In the genomic region with DNA sequence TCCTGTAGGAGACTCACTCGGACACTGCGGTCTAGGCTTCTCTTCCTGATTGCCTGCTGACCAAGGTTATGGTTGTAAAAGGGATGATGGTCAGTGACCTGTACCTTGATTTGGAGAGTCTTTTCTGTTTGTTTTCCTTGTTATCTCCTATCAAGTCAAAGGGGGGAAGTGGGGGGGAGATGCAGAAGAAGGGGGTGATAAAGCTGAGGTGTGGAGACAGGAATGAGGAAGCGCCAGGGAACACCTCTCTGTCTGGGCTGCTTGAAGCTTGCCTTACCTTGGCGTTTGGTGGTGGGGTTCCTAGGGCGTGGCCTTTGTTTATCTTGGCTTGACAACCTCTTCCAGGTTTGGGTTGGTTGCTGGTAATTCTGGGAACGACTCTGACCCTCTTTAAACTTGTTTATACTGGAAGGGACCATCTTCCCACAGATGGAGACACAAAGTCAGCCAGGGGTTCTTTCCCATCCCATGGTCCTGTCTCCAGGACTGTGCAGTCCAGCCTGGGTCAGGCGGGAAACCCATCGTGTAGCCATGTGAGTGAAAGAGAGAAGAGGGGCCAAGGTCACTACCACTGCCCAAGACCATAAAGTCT, we compare ENCODE assay signal across 25 mouse cellular contexts. TPM values are rescaled to one million over a fixed set of nuclear protein-coding genes. Genes with fewer than 3 reads are reported as not detected.
DNase-seq lines count a peak whose midpoint lies in the region; ATAC-seq and TF ChIP-seq lines count a peak whose summit lies in the region.
"Had no signal": no experiment of that assay in that cellular context is flagged by ENCODE, and none has a peak within 500 bp of the region (broad histone marks: within the 10 kb centered on the region; RNA-seq: fewer than 3 reads in every experiment).

No protein-coding gene starts in this region.

- 74% methylated on average over 8 of the region's 8 CpGs for WGBS in hindbrain, embryonic 13.5 days
- 74% methylated on average over 8 of the region's 8 CpGs for WGBS in hindbrain, embryonic 16.5 days
- 25% methylated on average over 8 of the region's 8 CpGs for WGBS in liver, adult 2 months
- 49% methylated on average over 8 of the region's 8 CpGs for WGBS in liver, embryonic 11.5 days

- peaks cover 7% of the 10 kb centered on the region; the same call in 1 of the 2 replicates for H3K27me3 ChIP-seq in hindbrain, embryonic 13.5 days
- no peaks in the 10 kb centered on the region for H3K27me3 ChIP-seq in hindbrain, embryonic 16.5 days (replicated peaks; ENCODE audit: control insufficient read depth, insufficient read depth, low read length)
- no peaks in the 10 kb centered on the region for H3K27me3 ChIP-seq in liver, adult 2 months (ENCODE audit: control insufficient read depth, insufficient read depth, low read length)
- peaks cover 4% of the 10 kb centered on the region; the same call in 1 of the 2 replicates for H3K27me3 ChIP-seq in liver, embryonic 11.5 days (replicated peaks; ENCODE audit: control insufficient read depth, insufficient read depth, low read length)
- no peaks in the 10 kb centered on the region for H3K27me3 ChIP-seq in MEL (ENCODE audit: control insufficient read depth in 1 of 2, insufficient read depth in 2 of 2, low read length in 2 of 2)
- H3K27me3 ChIP-seq: CH12.LX; hindbrain, embryonic 15.5 days had no signal

- peak overlapping the region; percentile 29; the same call in 1 of the 2 replicates for H3K9ac ChIP-seq in hindbrain, embryonic 13.5 days
- no peak overlapping the region for H3K9ac ChIP-seq in hindbrain, embryonic 16.5 days (ENCODE audit: low read depth, low read length)
- no peak overlapping the region for H3K9ac ChIP-seq in liver, adult 2 months (ENCODE audit: low read depth, low read length)
- H3K9ac ChIP-seq in liver, embryonic 11.5 days (ENCODE audit: low read depth, low read length), result no peak overlapping the region
- H3K9ac ChIP-seq in MEL (ENCODE audit: control insufficient read depth, low read depth, low read length, poor library complexity, severe bottlenecking), result no peak overlapping the region
- H3K9ac ChIP-seq: forebrain, postnatal 0 days; heart, embryonic 13.5 days; hindbrain, embryonic 15.5 days had no signal

- TF ChIP-seq CTCF in liver, adult 2 months (IDR thresholded peaks at IDR 0.05; ENCODE audit: low read depth, low read length), result no peak
- TF ChIP-seq CTCF in MEL (IDR thresholded peaks at IDR 0.05 in 2 of 3, conservative IDR thresholded peaks at IDR 0.05 in 1 of 3; ENCODE audit: control insufficient read depth in 1 of 3, insufficient read depth in 1 of 3, low read depth in 2 of 3, low read length in 3 of 3, poor library complexity in 1 of 3, severe bottlenecking in 1 of 3), result no peak

- peak; percentile 66; a peak in 2 of 4 replicates for TF ChIP-seq EP300 in MEL (IDR thresholded peaks at IDR 0.05; ENCODE audit: low read depth in 1 of 2, low read length in 2 of 2)

- TF ChIP-seq RAD21 in MEL (IDR thresholded peaks at IDR 0.05; ENCODE audit: low read depth, low read length), result no peak

- H3K4me1 ChIP-seq in hindbrain, embryonic 13.5 days (replicated peaks), result peaks cover 100% of the 10 kb centered on the region
- peaks cover 72% of the 10 kb centered on the region for H3K4me1 ChIP-seq in hindbrain, embryonic 16.5 days (ENCODE audit: control insufficient read depth, insufficient read depth, low read depth, low read length)
- H3K4me1 ChIP-seq in liver, adult 2 months (ENCODE audit: control insufficient read depth, insufficient read depth, low read length), result peaks cover 37% of the 10 kb centered on the region
- H3K4me1 ChIP-seq in liver, embryonic 11.5 days (replicated peaks; ENCODE audit: control insufficient read depth, insufficient read depth, low read length), result peaks cover 49% of the 10 kb centered on the region
- peaks cover 13 to 27% of the 10 kb centered on the region in 2 experiments for H3K4me1 ChIP-seq in MEL (ENCODE audit: control insufficient read depth in 1 of 2, insufficient read depth in 2 of 2, low read length in 2 of 2)

- no peak overlapping the region for H3K4me2 ChIP-seq in hindbrain, embryonic 13.5 days
- no peak overlapping the region for H3K4me2 ChIP-seq in hindbrain, embryonic 16.5 days (ENCODE audit: low read length)
- no peak overlapping the region for H3K4me2 ChIP-seq in liver, embryonic 11.5 days
- H3K4me2 ChIP-seq: heart, embryonic 13.5 days; hindbrain, embryonic 15.5 days had no signal

- no peaks in the 10 kb centered on the region for H3K9me3 ChIP-seq in hindbrain, embryonic 13.5 days
- no peaks in the 10 kb centered on the region for H3K9me3 ChIP-seq in hindbrain, embryonic 16.5 days (ENCODE audit: control insufficient read depth, low read length)
- H3K9me3 ChIP-seq in liver, embryonic 11.5 days (ENCODE audit: control insufficient read depth, low read length), result no peaks in the 10 kb centered on the region
- H3K9me3 ChIP-seq in MEL (replicated peaks; ENCODE audit: insufficient read depth, low read length), result no peaks in the 10 kb centered on the region
- H3K9me3 ChIP-seq: heart, embryonic 10.5 days; heart, embryonic 13.5 days; hindbrain, embryonic 15.5 days had no signal

- H3K4me3 ChIP-seq in hindbrain, embryonic 13.5 days, result no peak overlapping the region
- no peak overlapping the region for H3K4me3 ChIP-seq in hindbrain, embryonic 16.5 days (ENCODE audit: low read length)
- no peak overlapping the region for H3K4me3 ChIP-seq in liver, adult 2 months (ENCODE audit: insufficient read depth, low read depth, low read length)
- no peak overlapping the region for H3K4me3 ChIP-seq in liver, embryonic 11.5 days (ENCODE audit: low read depth, low read length)
- no peak overlapping the region for H3K4me3 ChIP-seq in MEL (ENCODE audit: control insufficient read depth in 1 of 2, insufficient read depth in 1 of 2, low read depth in 2 of 2, low read length in 2 of 2)
- H3K4me3 ChIP-seq: gastrocnemius, adult 2 months; heart, adult 2 months; heart, embryonic 10.5 days; heart, embryonic 13.5 days; hindbrain, embryonic 15.5 days had no signal

- 0 out of 2 replicates have a peak, but pooled peaks cover 3% of the 10 kb centered on the region for H3K79me2 ChIP-seq in liver, adult 2 months (ENCODE audit: control insufficient read depth, insufficient read depth, low read length)
- H3K79me2 ChIP-seq in MEL (ENCODE audit: control insufficient read depth, insufficient read depth, low read length, poor library complexity), result peaks cover 11% of the 10 kb centered on the region; the same call in 1 of the 2 replicates

- TF ChIP-seq POLR2A in liver, adult 2 months (IDR thresholded peaks at IDR 0.05; ENCODE audit: extremely low read depth, insufficient read depth, low read length), result no peak
- no peak for TF ChIP-seq POLR2A in MEL (IDR thresholded peaks at IDR 0.05; ENCODE audit: control insufficient read depth in 1 of 2, insufficient read depth in 1 of 2, low read depth in 1 of 2, low read length in 2 of 2, poor library complexity in 1 of 2)

- H3K27ac ChIP-seq in hindbrain, embryonic 13.5 days, result no peak overlapping the region
- no peak overlapping the region for H3K27ac ChIP-seq in hindbrain, embryonic 16.5 days (ENCODE audit: low read depth, low read length)
- no peak overlapping the region for H3K27ac ChIP-seq in liver, adult 2 months (replicated peaks; ENCODE audit: insufficient read depth, low read depth, low read length)
- no peak overlapping the region for H3K27ac ChIP-seq in liver, embryonic 11.5 days (ENCODE audit: low read depth, low read length)
- no peak overlapping the region for H3K27ac ChIP-seq in MEL (ENCODE audit: control insufficient read depth, low read depth, low read length)
- H3K27ac ChIP-seq: gastrocnemius, adult 2 months; heart, adult 2 months; heart, embryonic 10.5 days; heart, embryonic 13.5 days; hindbrain, embryonic 15.5 days had no signal

- peaks cover 29% of the 10 kb centered on the region for H3K36me3 ChIP-seq in hindbrain, embryonic 13.5 days
- no peaks in the 10 kb centered on the region for H3K36me3 ChIP-seq in hindbrain, embryonic 16.5 days (ENCODE audit: control insufficient read depth, insufficient read depth, low read length)
- H3K36me3 ChIP-seq in liver, adult 2 months (ENCODE audit: control insufficient read depth, insufficient read depth, low read length), result no peaks in the 10 kb centered on the region
- peaks cover 4% of the 10 kb centered on the region; the same call in 1 of the 2 replicates for H3K36me3 ChIP-seq in liver, embryonic 11.5 days (ENCODE audit: control insufficient read depth, insufficient read depth, low read length)
- H3K36me3 ChIP-seq in MEL (ENCODE audit: control insufficient read depth in 1 of 2, insufficient read depth in 2 of 2, low read length in 2 of 2), result peaks cover 11 to 34% of the 10 kb centered on the region in 2 experiments

- peak; percentile 72 for DNase-seq in liver, adult 2 months (ENCODE audit: extremely low read depth, low read depth, low spot score)
- DNase-seq in liver, embryonic 11.5 days (ENCODE audit: low spot score), result no peak
- DNase-seq in MEL (ENCODE audit: low read depth, low spot score), result peak; percentile 47
- DNase-seq: adrenal gland, postnatal 10 days; adrenal gland, postnatal 36 days; B cell, adult 2 months; cerebellum, adult 18-20 months; cerebellum, adult 9-10 months; cerebellum, postnatal 14 days; forebrain, postnatal 0 days; gastrocnemius, adult 2 months; gastrocnemius, postnatal 14 days; heart, adult 2 months; heart, postnatal 14 days; heart, postnatal 4 days; kidney, adult 11 months had no signal

- ATAC-seq in hindbrain, embryonic 13.5 days (ENCODE audit: low FRiP score), result no peak
- ATAC-seq in hindbrain, embryonic 16.5 days, result no peak
- no peak for ATAC-seq in liver, embryonic 11.5 days (replicated peaks; ENCODE audit: low FRiP score)
- no peak for ATAC-seq in erythroblast, adult 5-6 weeks (replicated peaks; ENCODE audit: low FRiP score, poor library complexity, severe bottlenecking)
- ATAC-seq: activated CD4-positive, CD25-positive, alpha-beta regulatory T cell, adult 4 months; forebrain, embryonic 14.5 days; forebrain, postnatal 0 days had no signal

TF ChIP-seq in MEL, 35 proteins besides CTCF, POLR2A, EP300 and RAD21 (continues in another document):
- TF ChIP-seq ELF1 (IDR thresholded peaks at IDR 0.05; ENCODE audit: low read depth, low read length), result peak; percentile 57
- no peak for TF ChIP-seq MYC (IDR thresholded peaks at IDR 0.05; ENCODE audit: low read depth, low read length)
- no peak for TF ChIP-seq MEF2A (IDR thresholded peaks at IDR 0.05; ENCODE audit: extremely low read depth, insufficient replicate concordance, low read depth, low read length, poor library complexity, severe bottlenecking)

RNA-seq across cellular contexts. Expression of gene Tle3, which starts 10.5 kb away (rescaled TPM):
- 31.0 and 32.3 TPM in 2 replicates for polyA plus RNA-seq in hindbrain, embryonic 13.5 days (2015; fragmentation: Nextera tagmentation; extraction: Ambion mirVana)
- 19.5 and 23.0 TPM in 2 replicates for polyA plus RNA-seq in hindbrain, embryonic 16.5 days (2015; fragmentation: Nextera tagmentation; extraction: Ambion mirVana)
- 2.4 and 2.9 TPM in 2 replicates for total RNA-seq in liver, adult 2 months (2014; rRNA removed)
- polyA plus RNA-seq in liver, adult 2 months (2012; rRNA removed), result 9.7 and 14.8 TPM in 2 replicates
- 15.0 and 15.8 TPM in 2 replicates for polyA plus RNA-seq in liver, embryonic 11.5 days (2014; fragmentation: Nextera tagmentation; extraction: Ambion mirVana)
- 20.3 and 28.4 TPM in 2 replicates for total RNA-seq in MEL (2012; rRNA removed)
- polyA plus RNA-seq in MEL (2012; ENCODE audit: insufficient read depth in 1 of 2, insufficient read length in 2 of 2, low read depth in 1 of 2, low replicate concordance in 2 of 2, missing spikeins in 1 of 2), result 10 to 100 TPM in 1 of 2 experiments, not detected in 1; 26.8 TPM
- total RNA-seq in erythroblast, adult 5-6 weeks (2015; ENCODE audit: low replicate concordance), result 10.8 and 24.0 TPM in 2 replicates
- 11.6 and 16.6 TPM in 2 replicates for total RNA-seq in erythroblast, adult 5-6 weeks (2017; ENCODE audit: low replicate concordance)
